Mouse (Mus musculus): ENCODE results near the gene Npc1l1. TPM values are rescaled to one million over a fixed set of nuclear protein-coding genes. Genes with fewer than 3 reads are reported as not detected.

The Npc1l1 gene
- total RNA-seq, 2 experiments from 2014 or later, result not detected

GRCm38 (mm10) chr11:6165391-6166081 lies 64.4 kb downstream of the Npc1l1 start:
- ATAC-seq (replicated peaks; ENCODE audit: low FRiP score, poor library complexity, severe bottlenecking), result no peak

GRCm38 (mm10) chr11:6164781-6165180 lies 65.2 kb downstream of the Npc1l1 start:
- ATAC-seq (replicated peaks; ENCODE audit: low FRiP score, poor library complexity, severe bottlenecking), result no peak

GRCm38 (mm10) chr11:6163706-6164105 lies 66.2 kb downstream of the Npc1l1 start:
- no peak for ATAC-seq (replicated peaks; ENCODE audit: low FRiP score, poor library complexity, severe bottlenecking)

GRCm38 (mm10) chr11:6163062-6163461 lies 66.9 kb downstream of the Npc1l1 start:
- ATAC-seq (replicated peaks; ENCODE audit: low FRiP score, poor library complexity, severe bottlenecking), result no peak

GRCm38 (mm10) chr11:6161549-6161948 lies 68.4 kb downstream of the Npc1l1 start:
- no peak for ATAC-seq (replicated peaks; ENCODE audit: low FRiP score, poor library complexity, severe bottlenecking)

Other genes with a start within 250 kb of the Npc1l1 start
- not detected in 2 replicates for gene Camk2b, start 163.8 kb downstream of the Npc1l1 start, total RNA-seq (2015; ENCODE audit: low replicate concordance)
- 0.77 TPM in 1 of 2 replicates, not detected in the other for gene Camk2b, start 163.8 kb downstream of the Npc1l1 start, total RNA-seq (2017; ENCODE audit: low replicate concordance)
- gene A730071L15Rik, start 30.1 kb downstream of the Npc1l1 start, total RNA-seq (2015; ENCODE audit: low replicate concordance), result not detected in 2 replicates
- not detected in 2 replicates for gene A730071L15Rik, start 30.1 kb downstream of the Npc1l1 start, total RNA-seq (2017; ENCODE audit: low replicate concordance)
- 15.1 and 15.5 TPM in 2 replicates for gene Nudcd3, start 29.7 kb downstream of the Npc1l1 start, total RNA-seq (2015; ENCODE audit: low replicate concordance)
- gene Nudcd3, start 29.7 kb downstream of the Npc1l1 start, total RNA-seq (2017; ENCODE audit: low replicate concordance), result 13.8 and 15.3 TPM in 2 replicates
- 8.4 and 11.2 TPM in 2 replicates for gene Ddx56, start 37.6 kb upstream of the Npc1l1 start, total RNA-seq (2015; ENCODE audit: low replicate concordance)
- 3.2 and 6.4 TPM in 2 replicates for gene Ddx56, start 37.6 kb upstream of the Npc1l1 start, total RNA-seq (2017; ENCODE audit: low replicate concordance)
- 13.4 and 13.7 TPM in 2 replicates for gene Tmed4, start 44.7 kb upstream of the Npc1l1 start, total RNA-seq (2015; ENCODE audit: low replicate concordance)
- 5.1 and 12.1 TPM in 2 replicates for gene Tmed4, start 44.7 kb upstream of the Npc1l1 start, total RNA-seq (2017; ENCODE audit: low replicate concordance)
- 112 and 117 TPM in 2 replicates for gene Ogdh, start 61.5 kb upstream of the Npc1l1 start, total RNA-seq (2015; ENCODE audit: low replicate concordance)
- 81.0 and 99.9 TPM in 2 replicates for gene Ogdh, start 61.5 kb upstream of the Npc1l1 start, total RNA-seq (2017; ENCODE audit: low replicate concordance)
- 16.6 and 17.6 TPM in 2 replicates for gene Zmiz2, start 158.9 kb upstream of the Npc1l1 start, total RNA-seq (2015; ENCODE audit: low replicate concordance)
- gene Zmiz2, start 158.9 kb upstream of the Npc1l1 start, total RNA-seq (2017; ENCODE audit: low replicate concordance), result 5.1 and 7.8 TPM in 2 replicates
- 1,149 and 1,152 TPM in 2 replicates for gene Ppia, start 185.3 kb upstream of the Npc1l1 start, total RNA-seq (2015; ENCODE audit: low replicate concordance)
- 288 and 328 TPM in 2 replicates for gene Ppia, start 185.3 kb upstream of the Npc1l1 start, total RNA-seq (2017; ENCODE audit: low replicate concordance)
- gene H2afv, start 214.3 kb upstream of the Npc1l1 start, total RNA-seq (2015; ENCODE audit: low replicate concordance), result 180 and 209 TPM in 2 replicates
- gene H2afv, start 214.3 kb upstream of the Npc1l1 start, total RNA-seq (2017; ENCODE audit: low replicate concordance), result 100 and 160 TPM in 2 replicates
- gene Purb, start 245.8 kb upstream of the Npc1l1 start, total RNA-seq (2015; ENCODE audit: low replicate concordance), result 40.7 and 50.7 TPM in 2 replicates
- gene Purb, start 245.8 kb upstream of the Npc1l1 start, total RNA-seq (2017; ENCODE audit: low replicate concordance), result 41.3 and 43.5 TPM in 2 replicates